Mouse (Mus musculus) bone marrow macrophage, adult 2 months (primary cell): ENCODE results near the gene Epm2aip1.

ENCODE experiments used
- CTCF ChIP-seq: IDR thresholded peaks from 2 replicates; pipeline ENCODE4 v1.5.1; 2012; ENCODE audit warnings: low read depth, mild to moderate bottlenecking, low read length, moderate library complexity
- POLR2A ChIP-seq: IDR thresholded peaks from 2 replicates; pipeline ENCODE4 v1.6.1; 2012; ENCODE audit warnings: mild to moderate bottlenecking, low read depth, low read length, borderline replicate concordance

DNA sequence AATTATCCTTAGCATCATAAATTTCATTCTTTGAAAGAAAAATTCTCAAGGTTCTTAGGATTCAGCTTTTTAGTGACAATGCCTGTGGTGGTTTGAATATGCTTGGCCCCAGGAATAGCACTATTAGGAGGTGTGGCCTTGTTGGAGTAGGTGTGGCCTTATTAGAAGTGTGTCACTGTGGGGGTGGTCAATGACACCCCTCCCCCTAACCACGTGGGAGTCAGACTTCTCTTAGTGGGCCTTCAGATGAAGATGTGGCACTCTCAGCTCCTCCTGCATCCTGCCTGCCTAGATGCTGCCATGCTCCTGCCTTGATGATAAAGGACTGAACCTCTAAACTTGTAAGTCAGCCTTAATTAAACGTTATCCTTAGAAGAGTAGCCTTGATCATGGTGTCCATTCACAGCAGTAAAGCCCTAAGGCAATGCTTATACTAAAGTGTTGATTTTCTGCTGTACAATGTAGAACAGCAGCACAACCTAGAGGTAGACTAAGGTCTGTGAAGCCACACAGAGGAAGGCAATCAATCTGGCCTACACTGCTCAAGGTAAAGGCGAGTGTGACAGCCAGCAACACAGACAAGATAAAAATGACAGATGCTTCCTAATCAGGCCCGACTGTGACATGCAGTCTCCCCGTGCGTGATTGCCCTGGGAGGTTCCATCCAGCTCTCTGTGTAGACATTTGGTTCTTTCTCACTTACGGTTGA, 19.4 kb upstream of the Epm2aip1 start:
- TF ChIP-seq CTCF (no peak), POLR2A (no peak)
